Mouse (Mus musculus): ENCODE measurements around the gene Boll.
"Not testable (repeated sequence)": the region's sequence is repeated elsewhere in the genome, so short reads cannot be mapped to it uniquely, and the experiment has no call there.

GRCm38 (mm10) chr1:55325496-55325895, 37.8 kb downstream of the Boll start:
- not testable (repeated sequence) for TF ChIP-seq EP300, CTCF (IDR thresholded peaks at IDR 0.05; ENCODE audit: low read depth)
